Mouse (Mus musculus): ENCODE measurements around the gene Adcy10.

GRCm38 (mm10) chr1:165441201-165441600 lies 43.8 kb upstream of the Adcy10 start:
- no peak for TF ChIP-seq CTCF (IDR thresholded peaks at IDR 0.05; ENCODE audit: low read depth)
- TF ChIP-seq EP300 (IDR thresholded peaks at IDR 0.05; ENCODE audit: low read depth) = no peak
